Mouse (Mus musculus) layer of hippocampus, adult 2 months (tissue): Measurements from ENCODE around the gene Ece1. TPM values are rescaled to one million over a fixed set of nuclear protein-coding genes. Genes with fewer than 3 reads are reported as not detected.
A peak's percentile ranks its signal among the peaks of the same experiment; 100 is the strongest.

Experiments used
- DNase-seq, 2 experiments: peaks; one replicate each; pipeline ENCODE4 v3.0.0; 2022; ENCODE audit warnings: low spot score in 2 of 2
- H3K27ac ChIP-seq: fragments of 200-600 bp; 2 replicates; pipeline ENCODE4 v1.8.1; 2022
- H3K4me3 ChIP-seq: fragments of 200-600 bp; 2 replicates; pipeline ENCODE4 v1.8.1; 2022; ENCODE audit warnings: mild to moderate bottlenecking
- CTCF ChIP-seq: fragments of 200-600 bp; conservative IDR thresholded peaks from 2 replicates; pipeline ENCODE4 v1.8.1; 2022; ENCODE audit warnings: antibody characterized with exemption, mild to moderate bottlenecking, moderate library complexity
- total RNA-seq, 2 experiments: library from RNA; stranded (reverse); gene quantifications; 2 replicates each; pipeline ENCODE4 v1.2.3; 2021

Gene Ece1
- total RNA-seq, 2 experiments from 2014 or later, result 47.5 to 58.0 TPM

GRCm38 (mm10) chr4:137930500-137931008 is 68.5 kb downstream of the Ece1 start:
- DNase-seq, result no peak
- Histone ChIP-seq H3K4me3 (no peak overlapping the region), H3K27ac (no peak overlapping the region)
- no peak for TF ChIP-seq CTCF

GRCm38 (mm10) chr4:137931009-137931757 is 69.1 kb downstream of the Ece1 start:
- H3K27ac ChIP-seq, result peak overlapping the region; percentile 11; the same call in 1 of the 2 replicates
- no peak overlapping the region for H3K4me3 ChIP-seq
- no peak for TF ChIP-seq CTCF
- peak in 1 of 2 experiments; percentile 27 for DNase-seq

DNA sequence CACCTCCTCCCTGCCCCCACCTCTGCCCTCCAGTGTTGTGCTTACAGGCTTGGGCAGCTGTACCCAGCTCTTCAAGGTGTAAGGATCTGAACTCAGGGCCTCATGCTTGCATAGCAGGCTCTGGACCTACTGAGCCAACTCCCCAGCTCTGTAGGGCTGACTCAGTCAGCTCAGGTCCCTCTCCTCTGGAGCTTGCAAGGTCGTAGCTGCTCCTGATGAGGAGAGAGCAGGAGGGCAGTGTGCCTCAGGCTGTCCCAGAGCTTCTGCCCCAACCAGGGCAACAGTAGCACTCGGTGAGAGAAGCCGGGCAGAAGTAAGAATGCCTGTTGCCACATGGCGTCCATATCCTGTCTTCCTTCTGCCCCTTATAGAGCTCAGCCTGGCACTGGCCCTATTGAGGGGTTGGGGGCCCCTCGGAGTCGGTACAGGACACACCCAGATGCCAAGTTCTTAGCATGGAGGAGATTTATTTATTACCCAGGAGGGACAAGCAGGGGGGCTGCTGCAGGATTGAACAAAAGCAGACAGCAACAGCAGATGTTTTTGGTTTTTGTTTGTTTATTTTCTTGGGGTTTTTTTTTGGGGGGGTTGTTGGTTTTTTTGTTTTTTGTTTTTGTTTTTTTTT is 70.6 kb downstream of the Ece1 start:
- DNase-seq, result no peak

GRCm38 (mm10) chr4:137933328-137933727 is 71.3 kb downstream of the Ece1 start:
- Histone ChIP-seq H3K27ac (no peak overlapping the region), H3K4me3 (no peak overlapping the region)
- no peak for DNase-seq
- TF ChIP-seq CTCF, result no peak

More for the DNA sequence above, 70.6 kb downstream of the Ece1 start:
- H3K27ac ChIP-seq, result no peak overlapping the region
- H3K4me3 ChIP-seq, result no peak overlapping the region
- TF ChIP-seq CTCF, result no peak

DNA sequence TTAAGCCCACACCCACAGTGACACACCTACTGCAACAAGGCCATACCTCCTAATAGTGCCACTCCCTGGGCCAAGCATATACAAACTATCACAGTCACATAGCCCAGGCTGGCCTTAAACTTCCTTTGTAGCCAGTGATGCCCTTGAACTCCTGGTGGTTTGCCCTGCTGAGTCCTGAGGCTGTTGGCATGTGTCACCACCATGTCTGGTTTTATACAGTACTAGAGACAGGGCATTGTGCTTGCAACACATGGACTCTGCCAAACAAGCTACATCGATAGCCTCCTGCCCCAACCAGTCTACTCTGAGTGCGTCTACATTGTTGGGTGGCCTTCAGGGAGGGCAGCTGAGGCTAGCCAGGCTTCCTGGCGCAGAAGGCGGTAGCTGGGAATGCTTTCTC is 74.1 kb downstream of the Ece1 start:
- H3K4me3 ChIP-seq, result no peak overlapping the region
- no peak for DNase-seq
- TF ChIP-seq CTCF, result no peak
- no peak overlapping the region for H3K27ac ChIP-seq

GRCm38 (mm10) chr4:137940061-137940460 is 78.0 kb downstream of the Ece1 start:
- no peak for TF ChIP-seq CTCF
- H3K27ac ChIP-seq, result peak overlapping the region; percentile 53
- DNase-seq, result no peak
- H3K4me3 ChIP-seq, result no peak overlapping the region

DNA sequence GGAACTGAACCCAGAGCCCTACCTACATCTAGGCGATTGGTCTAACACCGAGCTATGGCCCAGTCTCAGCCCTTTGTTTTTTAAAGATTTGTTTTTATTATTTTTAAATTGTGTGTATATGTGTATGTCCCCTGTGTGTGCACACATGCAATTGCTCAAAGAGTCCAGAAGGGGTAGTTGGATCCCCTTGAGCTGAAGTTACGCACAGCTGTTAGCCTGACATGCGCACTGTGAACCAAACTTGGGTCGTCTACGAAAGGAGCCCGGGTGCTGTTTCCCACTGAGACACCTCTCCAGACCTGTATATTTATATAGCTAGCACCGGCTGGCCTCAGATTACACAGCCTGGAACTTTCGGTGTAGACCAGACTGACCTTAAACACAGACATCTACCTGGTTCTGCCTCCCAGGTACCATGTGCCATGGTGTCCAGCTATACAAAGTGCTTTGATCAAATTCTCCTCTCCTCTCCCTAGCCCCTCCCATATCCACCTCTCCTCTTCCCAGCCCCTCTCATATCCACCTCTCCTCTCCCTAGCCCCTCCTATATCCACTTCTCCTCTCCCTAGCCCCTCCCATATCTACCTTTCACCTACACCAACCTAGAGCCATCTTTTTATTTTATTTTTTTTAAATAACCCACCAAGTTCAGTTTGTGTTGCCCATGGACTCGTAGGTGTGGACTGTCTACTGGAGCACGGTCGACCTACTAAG is 79.3 kb downstream of the Ece1 start:
- Histone ChIP-seq H3K27ac (peak overlapping the region; percentile 53), H3K4me3 (no peak overlapping the region)
- no peak for DNase-seq
- peak; percentile 43 for TF ChIP-seq CTCF

- DNase-seq, result peak in 1 of 2 experiments; percentile 48
- H3K27ac ChIP-seq, result peak overlapping the region; percentile 50
- H3K4me3 ChIP-seq, result no peak overlapping the region
- 0 out of 2 replicates have a peak, but pooled peaks have one; percentile 15 for TF ChIP-seq CTCF
Observed at GRCm38 (mm10) chr4:137941871-137942781, 80.1 kb downstream of the Ece1 start.

DNA sequence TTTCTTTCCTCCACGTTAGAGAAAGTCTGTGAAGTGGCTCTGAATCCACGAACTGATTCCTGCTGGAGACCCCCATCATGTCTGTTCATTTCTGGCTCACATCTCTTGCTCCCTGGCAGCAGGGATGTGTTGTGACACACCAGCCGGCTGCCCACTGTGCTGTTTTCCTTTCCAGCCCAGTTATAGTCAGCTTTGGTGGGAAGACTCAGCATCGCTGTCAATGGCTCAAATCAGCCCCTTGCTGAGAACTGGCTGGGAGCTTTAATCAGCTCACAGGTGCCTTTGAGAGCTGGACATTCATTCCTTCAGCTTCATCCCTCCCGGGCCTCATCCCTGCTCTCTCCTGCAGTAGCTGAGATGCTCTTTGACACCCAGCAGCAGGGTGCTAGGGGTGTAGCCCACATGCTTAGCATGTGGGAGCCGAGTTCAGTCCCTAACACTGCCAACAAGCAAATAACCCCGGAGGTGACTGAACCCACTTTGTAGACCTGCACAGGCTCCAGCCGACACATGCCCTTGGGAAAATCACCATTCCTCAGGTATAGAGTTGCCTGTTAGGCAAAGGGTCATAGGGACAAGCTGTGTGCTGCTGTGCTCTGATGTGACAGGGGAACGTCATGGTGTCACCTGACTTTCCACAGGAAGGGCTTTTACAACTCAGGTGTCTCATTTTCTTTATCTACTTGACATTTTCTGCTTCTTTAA is 80.9 kb downstream of the Ece1 start:
- H3K4me3 ChIP-seq, result no peak overlapping the region
- no peak for DNase-seq
- TF ChIP-seq CTCF, result no peak
- H3K27ac ChIP-seq, result peak overlapping the region; percentile 50

DNA sequence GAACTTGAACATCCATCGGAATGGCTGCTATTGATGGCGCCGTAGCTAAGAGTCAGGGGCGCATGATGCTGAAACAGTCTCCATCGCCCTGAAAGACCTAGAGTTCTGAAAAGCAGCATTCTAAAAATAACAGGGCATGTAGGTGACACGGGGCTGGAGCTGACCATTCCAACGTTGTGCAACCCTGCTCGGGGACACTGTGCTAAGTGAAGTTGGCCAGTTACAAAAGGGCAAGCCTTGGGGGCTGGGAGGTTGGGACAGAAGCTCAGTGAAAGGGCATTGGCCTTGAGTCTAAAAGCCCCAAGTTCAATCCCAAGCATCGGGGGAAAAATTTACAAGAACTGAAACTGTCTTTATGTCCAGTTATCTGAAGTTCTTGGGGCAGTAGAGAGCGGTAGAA is 81.5 kb downstream of the Ece1 start:
- no peak for TF ChIP-seq CTCF
- DNase-seq, result no peak
- H3K4me3 ChIP-seq, result no peak overlapping the region
- H3K27ac ChIP-seq, result peak overlapping the region; percentile 50; the same call in 1 of the 2 replicates

- peak; percentile 80 for TF ChIP-seq CTCF
- H3K4me3 ChIP-seq, result no peak overlapping the region
- no peak overlapping the region for H3K27ac ChIP-seq
- DNase-seq, result no peak
Observed at GRCm38 (mm10) chr4:137945376-137945775, 83.3 kb downstream of the Ece1 start.
